Mouse (Mus musculus): ENCODE measurements around the gene Pgrmc1.
"Not testable (repeated sequence)": the region's sequence is repeated elsewhere in the genome, so short reads cannot be mapped to it uniquely, and the experiment has no call there.

Pgrmc1 gene

GRCm38 (mm10) chrX:36597707-36598389, at the start of gene Pgrmc1:
Pgrmc1 (plus strand) TSS chrX:36598206.
- DNase-seq (ENCODE audit: low spot score): peak; percentile 73

GRCm38 (mm10) chrX:36548798-36549197, 49.2 kb upstream of the Pgrmc1 start:
- DNase-seq (ENCODE audit: low spot score): no peak

- DNase-seq (ENCODE audit: low spot score): no peak
Measured at GRCm38 (mm10) chrX:36550906-36551305, 47.1 kb upstream of the Pgrmc1 start.

- no peak for DNase-seq (ENCODE audit: low spot score)
Measured at GRCm38 (mm10) chrX:36551351-36551750, 46.7 kb upstream of the Pgrmc1 start.

GRCm38 (mm10) chrX:36552055-36552587, 45.9 kb upstream of the Pgrmc1 start:
- no peak for DNase-seq (ENCODE audit: low spot score)

- no peak for DNase-seq (ENCODE audit: low spot score)
Measured at GRCm38 (mm10) chrX:36552715-36553114, 45.3 kb upstream of the Pgrmc1 start.

- not testable (repeated sequence) for DNase-seq (ENCODE audit: low spot score)
Measured at GRCm38 (mm10) chrX:36555196-36555595, 42.8 kb upstream of the Pgrmc1 start.

GRCm38 (mm10) chrX:36560170-36560569, 37.8 kb upstream of the Pgrmc1 start:
- DNase-seq (ENCODE audit: low spot score): no peak

GRCm38 (mm10) chrX:36561650-36562049, 36.4 kb upstream of the Pgrmc1 start:
- peak; percentile 38 for DNase-seq (ENCODE audit: low spot score)

GRCm38 (mm10) chrX:36562079-36562478, 35.9 kb upstream of the Pgrmc1 start:
- no peak for DNase-seq (ENCODE audit: low spot score)

- DNase-seq (ENCODE audit: low spot score): no peak
Measured at GRCm38 (mm10) chrX:36586629-36587303, 11.2 kb upstream of the Pgrmc1 start.

- no peak for DNase-seq (ENCODE audit: low spot score)
Measured at GRCm38 (mm10) chrX:36587304-36588209, 10.4 kb upstream of the Pgrmc1 start.

- DNase-seq (ENCODE audit: low spot score): no peak
Measured at GRCm38 (mm10) chrX:36590266-36590665, 7.7 kb upstream of the Pgrmc1 start.

GRCm38 (mm10) chrX:36591120-36591519, 6.9 kb upstream of the Pgrmc1 start:
- no peak for DNase-seq (ENCODE audit: low spot score)

- no peak for DNase-seq (ENCODE audit: low spot score)
Measured at GRCm38 (mm10) chrX:36591539-36591938, 6.5 kb upstream of the Pgrmc1 start.

GRCm38 (mm10) chrX:36595247-36595646, 2.8 kb upstream of the Pgrmc1 start:
- no peak for DNase-seq (ENCODE audit: low spot score)

GRCm38 (mm10) chrX:36596483-36597120, 1.4 kb upstream of the Pgrmc1 start:
- not testable (repeated sequence) for DNase-seq (ENCODE audit: low spot score)

- no peak for DNase-seq (ENCODE audit: low spot score)
Measured at GRCm38 (mm10) chrX:36598390-36598810, 394 bp downstream of the Pgrmc1 start.

- no peak for DNase-seq (ENCODE audit: low spot score)
Measured at GRCm38 (mm10) chrX:36598861-36599344, 897 bp downstream of the Pgrmc1 start.

- no peak for DNase-seq (ENCODE audit: low spot score)
Measured at GRCm38 (mm10) chrX:36599656-36600055, 1.6 kb downstream of the Pgrmc1 start.

- DNase-seq (ENCODE audit: low spot score): no peak
Measured at GRCm38 (mm10) chrX:36600066-36600465, 2.1 kb downstream of the Pgrmc1 start.

GRCm38 (mm10) chrX:36602926-36603325, 4.9 kb downstream of the Pgrmc1 start:
- no peak for DNase-seq (ENCODE audit: low spot score)
